Mouse (Mus musculus) lung, postnatal 25 days (tissue): ENCODE measurements at regions not wholly inside any gene's neighbourhood (a gene's known extent, or its start where the extent isn't known, plus 50 kb on each side); places are given as distances from the start of the nearest gene placed in this dataset.

Experiments used
- DNase-seq: peaks from one replicate; pipeline ENCODE4 v3.0.0; 2022; ENCODE audit warnings: low spot score

- DNase-seq, result no peak
These were observed 1314.5 kb upstream of the Gm7489 start for GRCm38 (mm10) chr15:52570256-52570655.

- no peak for DNase-seq
These were observed 1307.1 kb upstream of the Gm7489 start for GRCm38 (mm10) chr15:52577614-52578013.

- no peak for DNase-seq
These were observed 1295.3 kb upstream of the Gm7489 start for GRCm38 (mm10) chr15:52589391-52589790.

GRCm38 (mm10) chr15:52599511-52599910 lies 1285.2 kb upstream of the Gm7489 start:
- DNase-seq, result no peak

- DNase-seq, result no peak
These were observed 1284.7 kb upstream of the Gm7489 start for GRCm38 (mm10) chr15:52599957-52600356.

- no peak for DNase-seq
These were observed 1244.9 kb upstream of the Gm7489 start for GRCm38 (mm10) chr15:52639790-52640189.

- no peak for DNase-seq
These were observed 1238.7 kb upstream of the Gm7489 start for GRCm38 (mm10) chr15:52645961-52646360.

- DNase-seq, result no peak
These were observed 1226.8 kb upstream of the Gm7489 start for GRCm38 (mm10) chr15:52657916-52658315.
